Comparison of ENCODE assay signal across 11 mouse cellular contexts in genomic region chr7:46226936-46227335, GRCm38 (mm10). TPM values are rescaled to one million over a fixed set of nuclear protein-coding genes. Genes with fewer than 3 reads are reported as not detected.
A peak's percentile ranks its signal among the peaks of the same experiment; 100 is the strongest.
DNase-seq lines count a peak whose midpoint lies in the region; ATAC-seq and TF ChIP-seq lines count a peak whose summit lies in the region.
"Had no signal": no experiment of that assay in that cellular context is flagged by ENCODE, and none has a peak within 500 bp of the region (broad histone marks: within the 10 kb centered on the region; RNA-seq: fewer than 3 reads in every experiment).

No protein-coding gene starts in this region.

- 36% methylated on average over 4 of the region's 4 CpGs for WGBS in heart, postnatal 0 days

- DNase-seq in adrenal gland, postnatal 10 days: peak; percentile 18
- DNase-seq in adrenal gland, postnatal 4 days (ENCODE audit: low spot score in 2 of 2): no peak
- peak; percentile 21 to 47 for DNase-seq in left cerebral cortex, postnatal 14 days (ENCODE audit: low spot score in 2 of 2)
- no peak for DNase-seq in left cerebral cortex, adult 8-10 months (ENCODE audit: low spot score in 2 of 2)
- DNase-seq in cerebellum, postnatal 14 days: peak; percentile 87 to 89
- peak; percentile 73 for DNase-seq in heart, postnatal 0 days (ENCODE audit: low spot score)
- DNase-seq in frontal cortex, postnatal 25 days (ENCODE audit: low spot score in 2 of 2): no peak
- DNase-seq in c-Kit-positive CD71-positive TER-119-positive erythroid progenitor cells, embryonic 14.5 days (ENCODE audit: low spot score): no peak

- no peak overlapping the region for H3K27ac ChIP-seq in heart, postnatal 0 days (ENCODE audit: low read depth)
- H3K27ac ChIP-seq: hindbrain, embryonic 15.5 days had no signal

- H3K4me3 ChIP-seq in heart, postnatal 0 days (ENCODE audit: low read depth, low read length): no peak overlapping the region
- H3K4me3 ChIP-seq: hindbrain, embryonic 15.5 days had no signal

- no peaks in the 10 kb centered on the region for H3K9me3 ChIP-seq in heart, postnatal 0 days (replicated peaks; ENCODE audit: control insufficient read depth, low read length)
- H3K9me3 ChIP-seq: G1E; hindbrain, embryonic 15.5 days had no signal

- no peak overlapping the region for H3K9ac ChIP-seq in heart, postnatal 0 days (replicated peaks; ENCODE audit: low read depth, low read length)
- H3K9ac ChIP-seq: hindbrain, embryonic 15.5 days had no signal

- H3K4me2 ChIP-seq in heart, postnatal 0 days (ENCODE audit: low read depth, low read length): no peak overlapping the region
- H3K4me2 ChIP-seq: hindbrain, embryonic 15.5 days had no signal

- intact Hi-C loops in left cerebral cortex, postnatal 14 days (cut with DNase I): loop anchor here (2.0 kb wide), 1 partner anchor 130 kb away; no protein-coding TSS in a partner anchor

- ATAC-seq in heart, postnatal 0 days (ENCODE audit: insufficient read depth, low read depth): peak; percentile 81

- H3K4me1 ChIP-seq in heart, postnatal 0 days (ENCODE audit: control insufficient read depth, insufficient read depth): peaks cover 7% of the 10 kb centered on the region; the same call in 1 of the 2 replicates

- no peak for TF ChIP-seq EP300 in heart, postnatal 0 days (IDR thresholded peaks at IDR 0.05; ENCODE audit: low read depth)

- TF ChIP-seq CTCF in heart, postnatal 0 days (IDR thresholded peaks at IDR 0.05; ENCODE audit: low read depth): no peak

- H3K36me3 ChIP-seq in heart, postnatal 0 days (replicated peaks; ENCODE audit: control insufficient read depth, insufficient read depth, low read length): no peaks in the 10 kb centered on the region
- H3K36me3 ChIP-seq: G1E; hindbrain, embryonic 15.5 days had no signal

- H3K27me3 ChIP-seq in heart, postnatal 0 days (ENCODE audit: control insufficient read depth, insufficient read depth, low read length): no peaks in the 10 kb centered on the region
- H3K27me3 ChIP-seq: hindbrain, embryonic 15.5 days had no signal

RNA-seq across cellular contexts. Expression of gene Ush1c, which starts 11.4 kb away (rescaled TPM):
- total RNA-seq in adrenal gland, postnatal 10 days (2021): 1 to 10 TPM; 2.0 to 2.3 TPM
- total RNA-seq in adrenal gland, postnatal 4 days (2021): 10 to 100 TPM in 1 of 2 experiments, 1 to 10 TPM in 1; 1.6 to 11.5 TPM
- under 1 TPM in 1 of 2 experiments, not detected in 1; 0.74 TPM for total RNA-seq in left cerebral cortex, postnatal 14 days (2021)
- under 1 TPM in 2 of 4 experiments, not detected in 2; 0.24 to 0.79 TPM for total RNA-seq in left cerebral cortex, adult 8-10 months (2022)
- total RNA-seq in heart, postnatal 0 days (2014; rRNA removed; ENCODE audit: low replicate concordance): 1.3 and 5.5 TPM in 2 replicates
- polyA plus RNA-seq in heart, postnatal 0 days (2015; fragmentation: Nextera tagmentation; extraction: Ambion mirVana): 1.9 and 2.7 TPM in 2 replicates
- total RNA-seq: G1E; liver, adult 2 months had no signal
- polyA plus RNA-seq: G1E; liver, adult 2 months had no signal

RNA-seq across cellular contexts. Expression of gene Otog, which starts 13.9 kb away (rescaled TPM):
- under 1 TPM; 0.06 to 0.09 TPM for total RNA-seq in adrenal gland, postnatal 10 days (2021)
- not detected for total RNA-seq in adrenal gland, postnatal 4 days (2021)
- under 1 TPM; 0.21 to 0.24 TPM for total RNA-seq in left cerebral cortex, postnatal 14 days (2021)
- under 1 TPM; 0.07 to 0.11 (median 0.10) TPM for total RNA-seq in left cerebral cortex, adult 8-10 months (2022)
- not detected in 2 replicates for total RNA-seq in heart, postnatal 0 days (2014; rRNA removed; ENCODE audit: low replicate concordance)
- not detected in 2 replicates for polyA plus RNA-seq in heart, postnatal 0 days (2015; fragmentation: Nextera tagmentation; extraction: Ambion mirVana)
- total RNA-seq: liver, adult 2 months had no signal
- polyA plus RNA-seq: G1E; liver, adult 2 months had no signal

RNA-seq across cellular contexts. Expression of gene Abcc8, which starts 47.1 kb away (rescaled TPM):
- 1 to 10 TPM in 1 of 2 experiments, under 1 TPM in 1; 0.78 to 1.7 TPM for total RNA-seq in adrenal gland, postnatal 10 days (2021)
- 1 to 10 TPM in 1 of 2 experiments, under 1 TPM in 1; 0.76 to 9.4 TPM for total RNA-seq in adrenal gland, postnatal 4 days (2021)
- total RNA-seq in left cerebral cortex, postnatal 14 days (2021): 10 to 100 TPM; 37.1 to 37.4 TPM
- 10 to 100 TPM; 33.4 to 41.0 (median 38.5) TPM for total RNA-seq in left cerebral cortex, adult 8-10 months (2022)
- 46.7 and 54.9 TPM in 2 replicates for total RNA-seq in heart, postnatal 0 days (2014; rRNA removed; ENCODE audit: low replicate concordance)
- polyA plus RNA-seq in heart, postnatal 0 days (2015; fragmentation: Nextera tagmentation; extraction: Ambion mirVana): 28.1 and 29.6 TPM in 2 replicates
- total RNA-seq: liver, adult 2 months had no signal
- polyA plus RNA-seq: G1E; liver, adult 2 months had no signal

Comparison
In these comparisons a context has a peak if more than half of its experiments do, and no peak if none do; other contexts are left out.
1. DNase-seq: peak in adrenal gland, postnatal 10 days (single experiment), left cerebral cortex, postnatal 14 days (2 of 2), cerebellum, postnatal 14 days (2 of 2) and heart, postnatal 0 days (single experiment); none in adrenal gland, postnatal 4 days (0 of 2), left cerebral cortex, adult 8-10 months (0 of 2), frontal cortex, postnatal 25 days (0 of 2) and c-Kit-positive CD71-positive TER-119-positive erythroid progenitor cells, embryonic 14.5 days (single experiment).